Mouse (Mus musculus) T-cell, adult 66 days (primary cell): ENCODE measurements around the gene Scn3b. TPM values are rescaled to one million over a fixed set of nuclear protein-coding genes. Genes with fewer than 3 reads are reported as not detected.

ENCODE experiments used
- total RNA-seq, 2 experiments: library from RNA; stranded (reverse); gene quantifications; 3 replicates in 1 of 2; 4 replicates in 1 of 2; pipeline ENCODE4 v1.2.4; 2023

Scn3b gene
- not detected for total RNA-seq

DNA sequence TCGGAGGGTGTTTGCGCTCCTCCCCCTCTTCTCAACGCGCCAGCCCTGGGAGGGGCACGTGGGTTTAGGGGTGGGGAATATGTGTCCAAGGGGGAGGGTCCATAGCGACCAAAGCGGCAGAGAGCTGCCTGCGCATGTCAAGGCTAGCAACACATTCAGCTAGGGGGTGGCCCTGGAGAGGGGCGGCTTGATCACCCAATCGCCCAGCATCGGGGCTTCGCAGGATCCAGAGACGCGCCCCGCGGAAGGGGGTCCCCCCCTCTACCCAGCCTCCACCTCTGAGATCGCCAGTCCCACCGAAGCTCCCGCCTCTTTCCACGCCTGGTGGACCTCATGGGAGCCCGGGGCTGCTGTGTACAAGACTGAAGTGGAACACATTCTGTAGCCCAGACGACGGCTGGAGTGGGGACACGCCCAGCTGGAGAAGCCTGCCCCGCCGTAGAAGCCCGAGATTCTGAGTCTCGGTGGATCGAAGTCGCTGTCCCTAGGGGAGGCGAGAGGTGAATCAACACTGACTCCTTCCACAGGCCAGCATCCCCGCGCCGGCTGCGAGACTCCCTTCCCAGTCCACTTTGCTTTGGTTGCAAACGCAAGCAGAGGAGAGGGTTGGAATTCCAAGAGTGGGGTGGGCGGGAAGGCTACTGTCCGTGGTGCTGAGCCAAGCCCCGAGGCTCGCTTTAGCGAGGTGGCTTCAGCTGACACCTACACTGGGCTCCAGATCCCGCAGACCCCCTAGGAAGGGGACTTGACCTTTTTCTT lies at the start of gene Scn3b:
Gene Scn3b (plus strand): TSS at position 115 of the 759 bp plus-strand sequence.

Other genes with a start within 250 kb of the Scn3b start
- gene Olfr981, start 247.8 kb upstream of the Scn3b start, total RNA-seq, result not detected
- gene Olfr982, start 195.4 kb upstream of the Scn3b start, total RNA-seq, result not detected
- not detected for gene Olfr983, start 175.6 kb upstream of the Scn3b start, total RNA-seq
- under 1 TPM; 0.12 TPM for gene Olfr984, start 155.0 kb upstream of the Scn3b start, total RNA-seq
- not detected for gene Olfr985, start 139.0 kb upstream of the Scn3b start, total RNA-seq
- gene Tmem225, start 121.1 kb upstream of the Scn3b start, total RNA-seq, result not detected
- not detected for gene Olfr986, start 88.3 kb upstream of the Scn3b start, total RNA-seq
- gene Zfp202, start 76.9 kb upstream of the Scn3b start, total RNA-seq, result 1 to 10 TPM; 2.3 to 3.1 TPM